9 mouse cellular contexts compared by ENCODE assay signal in genomic region chrX:152974204-152974661, GRCm38 (mm10). TPM values are rescaled to one million over a fixed set of nuclear protein-coding genes. Genes with fewer than 3 reads are reported as not detected.
DNase-seq lines count a peak whose midpoint lies in the region; ATAC-seq lines count a peak whose summit lies in the region.
"Had no signal": no experiment of that assay in that cellular context is flagged by ENCODE, and none has a peak within 500 bp of the region (broad histone marks: within the 10 kb centered on the region; RNA-seq: fewer than 3 reads in every experiment).

No protein-coding gene starts in this region.

- no peaks in the 10 kb centered on the region for H3K9me3 ChIP-seq in embryonic facial prominence, embryonic 14.5 days (ENCODE audit: control insufficient read depth, low read length)
- H3K9me3 ChIP-seq in heart, embryonic 16.5 days (replicated peaks; ENCODE audit: control insufficient read depth, low read length) = no peaks in the 10 kb centered on the region
- no peaks in the 10 kb centered on the region for H3K9me3 ChIP-seq in midbrain, embryonic 15.5 days

- peaks cover 8% of the 10 kb centered on the region; the same call in 1 of the 2 replicates for H3K27me3 ChIP-seq in embryonic facial prominence, embryonic 14.5 days (replicated peaks; ENCODE audit: control insufficient read depth, insufficient read depth, low read length)
- no peaks in the 10 kb centered on the region for H3K27me3 ChIP-seq in heart, embryonic 16.5 days (ENCODE audit: control insufficient read depth, insufficient read depth, low read length)
- no peaks in the 10 kb centered on the region for H3K27me3 ChIP-seq in midbrain, embryonic 15.5 days (replicated peaks)

- WGBS in embryonic facial prominence, embryonic 14.5 days = 19% methylated on average over 9 of the region's 10 CpGs
- WGBS in heart, embryonic 16.5 days = 20% methylated on average over 6 of the region's 10 CpGs
- 19% methylated on average over 10 of the region's 10 CpGs for WGBS in midbrain, embryonic 15.5 days

- no peak overlapping the region for H3K27ac ChIP-seq in embryonic facial prominence, embryonic 14.5 days (replicated peaks; ENCODE audit: low read depth, low read length)
- H3K27ac ChIP-seq in heart, embryonic 16.5 days (ENCODE audit: low read length) = no peak overlapping the region
- peak overlapping the region; percentile 86 for H3K27ac ChIP-seq in midbrain, embryonic 15.5 days

- ATAC-seq in embryonic facial prominence, embryonic 14.5 days (ENCODE audit: low read depth) = peak; percentile 45
- ATAC-seq in heart, embryonic 16.5 days (replicated peaks; ENCODE audit: extremely low read depth, insufficient read depth, low FRiP score) = peak; percentile 32; the same call in 1 of the 2 replicates
- peak; percentile 62 for ATAC-seq in midbrain, embryonic 15.5 days (replicated peaks)

- peak overlapping the region; percentile 40 for H3K4me2 ChIP-seq in embryonic facial prominence, embryonic 14.5 days (ENCODE audit: low read depth, low read length)
- peak overlapping the region; percentile 29 for H3K4me2 ChIP-seq in heart, embryonic 16.5 days (ENCODE audit: low read depth, low read length)
- H3K4me2 ChIP-seq in midbrain, embryonic 15.5 days = peak overlapping the region; percentile 38

- no peaks in the 10 kb centered on the region for H3K4me1 ChIP-seq in embryonic facial prominence, embryonic 14.5 days (ENCODE audit: control insufficient read depth, insufficient read depth, low read length)
- H3K4me1 ChIP-seq in heart, embryonic 16.5 days (ENCODE audit: control insufficient read depth, insufficient read depth, low read length) = 0 out of 2 replicates have a peak, but pooled peaks cover 2% of the 10 kb centered on the region
- peaks cover 7% of the 10 kb centered on the region; the same call in 1 of the 2 replicates for H3K4me1 ChIP-seq in midbrain, embryonic 15.5 days

- H3K4me3 ChIP-seq in embryonic facial prominence, embryonic 14.5 days (ENCODE audit: low read depth, low read length) = no peak overlapping the region
- no peak overlapping the region for H3K4me3 ChIP-seq in heart, embryonic 16.5 days (ENCODE audit: low read length)
- no peak overlapping the region for H3K4me3 ChIP-seq in midbrain, embryonic 15.5 days
- H3K4me3 ChIP-seq: myocyte had no signal

- H3K9ac ChIP-seq in embryonic facial prominence, embryonic 14.5 days (ENCODE audit: low read depth, low read length) = no peak overlapping the region
- no peak overlapping the region for H3K9ac ChIP-seq in heart, embryonic 16.5 days (ENCODE audit: low read length)
- H3K9ac ChIP-seq in midbrain, embryonic 15.5 days = no peak overlapping the region

- H3K36me3 ChIP-seq in embryonic facial prominence, embryonic 14.5 days (ENCODE audit: control insufficient read depth, insufficient read depth, low read length) = no peaks in the 10 kb centered on the region
- H3K36me3 ChIP-seq in heart, embryonic 16.5 days (ENCODE audit: control insufficient read depth, insufficient read depth) = no peaks in the 10 kb centered on the region
- H3K36me3 ChIP-seq in midbrain, embryonic 15.5 days (replicated peaks) = no peaks in the 10 kb centered on the region

- DNase-seq in CD4-positive, CD25-positive, alpha-beta regulatory T cell, adult 2 months (ENCODE audit: low read depth, low spot score) = peak; percentile 5
- DNase-seq in WW6 (ENCODE audit: low read depth, low spot score) = peak; percentile 7
- DNase-seq in embryonic facial prominence, embryonic 14.5 days (ENCODE audit: low spot score) = peak; percentile 18
- peak; percentile 60 to 78 for DNase-seq in left cerebral cortex, adult 18-20 months (ENCODE audit: low spot score in 2 of 2)
- peak; percentile 20 for DNase-seq in yolk sac, embryonic 10.5 days (ENCODE audit: low spot score)
- DNase-seq in B cell, adult 2 months = no peak

RNA-seq across cellular contexts. Expression of gene Usp51, which starts 32.0 kb away (rescaled TPM):
- polyA plus RNA-seq in embryonic facial prominence, embryonic 14.5 days (2014; fragmentation: Nextera tagmentation; extraction: Ambion mirVana) = 1.1 and 1.4 TPM in 2 replicates
- polyA plus RNA-seq in heart, embryonic 16.5 days (2015; fragmentation: Nextera tagmentation; extraction: Ambion mirVana) = 0.41 and 0.42 TPM in 2 replicates
- total RNA-seq in left cerebral cortex, adult 18-20 months (2021) = 1 to 10 TPM; 1.6 to 1.8 TPM
- 3.1 and 3.7 TPM in 2 replicates for polyA plus RNA-seq in midbrain, embryonic 15.5 days (2015; fragmentation: Nextera tagmentation; extraction: Ambion mirVana)
- polyA plus RNA-seq: myocyte had no signal

Comparison
In these comparisons a context has a peak if more than half of its experiments do, and no peak if none do; other contexts are left out.
1. DNase-seq: peak in CD4-positive, CD25-positive, alpha-beta regulatory T cell, adult 2 months (single experiment), WW6 (single experiment), embryonic facial prominence, embryonic 14.5 days (single experiment), left cerebral cortex, adult 18-20 months (2 of 2) and yolk sac, embryonic 10.5 days (single experiment); none in B cell, adult 2 months (0 of 2).
2. Peak in every context shown above with its lines, with median percentiles within 50 percentile points of each other: ATAC-seq and H3K4me2 ChIP-seq.